Mouse (Mus musculus) ES-Bruce4 (cell line): Measurements from ENCODE around the gene Maml3. TPM values are rescaled to one million over a fixed set of nuclear protein-coding genes. Genes with fewer than 3 reads are reported as not detected.

ENCODE experiments used
- H3K27ac ChIP-seq: 2 replicates; pipeline ENCODE4 v1.5.1; 2012; ENCODE audit warnings: low read length, inconsistent platforms; ENCODE audit not compliant: insufficient read depth
- H3K27me3 ChIP-seq: 2 replicates; pipeline ENCODE4 v1.6.1; 2012; ENCODE audit warnings: mild to moderate bottlenecking, low read length, inconsistent platforms; ENCODE audit not compliant: control insufficient read depth, poor library complexity, insufficient read depth, severe bottlenecking
- H3K36me3 ChIP-seq: 2 replicates; pipeline ENCODE4 v1.6.1; 2012; ENCODE audit warnings: inconsistent platforms, mild to moderate bottlenecking, low read length, moderate library complexity; ENCODE audit not compliant: control insufficient read depth, poor library complexity, insufficient read depth, severe bottlenecking
- H3K4me1 ChIP-seq: one replicate; pipeline ENCODE4 v1.8.1; 2011; ENCODE audit warnings: low read length; ENCODE audit not compliant: control insufficient read depth, insufficient read depth
- H3K4me3 ChIP-seq: 2 replicates; pipeline ENCODE4 v1.5.1; 2011; ENCODE audit warnings: low read depth, mild to moderate bottlenecking, low read length
- H3K9ac ChIP-seq: 2 replicates; pipeline ENCODE4 v1.6.1; 2012; ENCODE audit warnings: low read depth, mild to moderate bottlenecking, inconsistent platforms; ENCODE audit not compliant: poor library complexity, severe bottlenecking
- H3K9me3 ChIP-seq: replicated peaks from 2 replicates; pipeline ENCODE4 v1.6.1; 2012; ENCODE audit warnings: mild to moderate bottlenecking, low read length, inconsistent platforms; ENCODE audit not compliant: control insufficient read depth, poor library complexity, insufficient read depth, severe bottlenecking
- CTCF ChIP-seq: IDR thresholded peaks from one replicate; pipeline ENCODE4 v1.8.1; 2011; ENCODE audit warnings: low read depth, low read length
- EP300 ChIP-seq: IDR thresholded peaks from 2 replicates; pipeline ENCODE4 v1.6.1; 2011; ENCODE audit warnings: low read depth, low read length; ENCODE audit not compliant: insufficient read depth
- POLR2A ChIP-seq: IDR thresholded peaks from one replicate; pipeline ENCODE4 v1.8.1; 2011; ENCODE audit warnings: low read length; ENCODE audit not compliant: insufficient read depth
- polyA plus RNA-seq: library from polyadenylated mRNA; stranded (reverse); fragments of >200 nt; gene quantifications from 2 replicates; pipeline ENCODE4 v1.2.4, GENCODE M21; 2011; ENCODE audit warnings: low read depth; ENCODE audit not compliant: missing spikeins, insufficient read depth, insufficient read length

Maml3 gene
- polyA plus RNA-seq, 1 experiment: 5.7 TPM

DNA sequence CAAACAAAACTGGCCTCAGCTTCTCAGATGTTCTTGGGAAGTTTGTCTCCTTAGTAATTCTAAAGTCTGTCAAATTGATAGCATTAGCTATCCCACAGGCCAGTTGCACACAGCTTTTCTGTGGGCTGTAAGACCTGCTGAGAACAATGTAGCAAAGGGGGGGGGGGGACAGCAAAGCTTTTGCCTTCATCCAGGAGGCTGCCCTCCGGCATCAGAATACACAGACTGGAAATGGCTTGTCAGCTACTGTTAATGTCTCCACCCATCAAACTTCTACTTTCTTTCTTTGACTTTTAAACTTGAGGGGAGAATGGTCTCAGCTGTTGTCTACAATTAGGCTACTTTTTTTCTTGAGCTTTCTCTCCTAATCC is 396.5 kb downstream of the Maml3 start:
- no peak for TF ChIP-seq CTCF
- no peak overlapping the region for H3K4me3 ChIP-seq
- no peaks in the 10 kb centered on the region for H3K9me3 ChIP-seq
- H3K27ac ChIP-seq: no peak overlapping the region
- no peaks in the 10 kb centered on the region for H3K27me3 ChIP-seq
- H3K9ac ChIP-seq: no peak overlapping the region
- H3K4me1 ChIP-seq: no peaks in the 10 kb centered on the region
- H3K36me3 ChIP-seq: no peaks in the 10 kb centered on the region

DNA sequence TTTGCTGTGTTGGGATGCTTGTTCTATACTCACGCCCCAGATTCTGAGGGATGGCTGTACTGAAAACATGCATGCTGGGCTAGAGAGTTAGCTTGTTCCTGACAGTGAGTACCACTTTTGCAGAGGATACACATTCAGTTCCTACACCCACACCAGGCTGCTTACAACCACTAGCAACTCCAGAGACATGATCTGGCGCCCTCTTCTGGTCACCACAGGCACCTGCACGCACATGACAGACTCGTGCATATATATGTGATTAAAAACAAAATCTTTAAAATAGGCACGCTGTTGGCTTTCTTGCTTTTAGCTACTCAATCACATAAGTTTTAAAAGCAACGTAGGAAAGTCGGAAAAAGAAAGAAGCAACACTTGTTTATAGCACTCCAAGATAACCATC is 399.7 kb downstream of the Maml3 start:
- no peaks in the 10 kb centered on the region for H3K4me1 ChIP-seq

DNA sequence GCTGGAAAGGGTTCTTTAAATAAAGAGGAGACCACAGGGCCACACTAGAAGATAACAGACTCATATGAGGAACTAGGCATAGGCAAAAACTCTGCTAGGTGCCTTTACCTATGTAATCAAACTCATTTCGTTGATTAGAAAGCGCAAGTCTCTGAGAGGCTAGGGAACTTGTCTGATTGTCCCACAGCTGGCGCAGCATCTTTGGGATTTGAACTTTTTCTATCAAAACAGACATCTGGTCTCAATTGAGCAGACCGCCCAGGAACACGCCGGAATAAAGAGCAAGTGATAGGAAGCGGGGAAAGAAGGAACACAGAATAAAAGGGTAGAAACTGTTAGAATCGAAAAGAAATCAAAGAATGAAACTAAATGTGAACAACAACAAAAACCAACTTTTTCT is 401.4 kb downstream of the Maml3 start:
- H3K27ac ChIP-seq: no peak overlapping the region
- H3K36me3 ChIP-seq: no peaks in the 10 kb centered on the region
- no peak overlapping the region for H3K9ac ChIP-seq
- no peak for TF ChIP-seq EP300
- no peak for TF ChIP-seq POLR2A
- TF ChIP-seq CTCF: no peak
- no peaks in the 10 kb centered on the region for H3K9me3 ChIP-seq
- no peak overlapping the region for H3K4me3 ChIP-seq
- H3K4me1 ChIP-seq: no peaks in the 10 kb centered on the region
- no peaks in the 10 kb centered on the region; the same call in 1 of the 2 replicates for H3K27me3 ChIP-seq

More for the DNA sequence above, 399.7 kb downstream of the Maml3 start:
- Histone ChIP-seq H3K9ac (no peak overlapping the region), H3K9me3 (no peaks in the 10 kb centered on the region), H3K27me3 (no peaks in the 10 kb centered on the region), H3K4me3 (no peak overlapping the region), H3K27ac (no peak overlapping the region), H3K36me3 (no peaks in the 10 kb centered on the region)
- TF ChIP-seq POLR2A: no peak
- peak; percentile 82 for TF ChIP-seq CTCF

DNA sequence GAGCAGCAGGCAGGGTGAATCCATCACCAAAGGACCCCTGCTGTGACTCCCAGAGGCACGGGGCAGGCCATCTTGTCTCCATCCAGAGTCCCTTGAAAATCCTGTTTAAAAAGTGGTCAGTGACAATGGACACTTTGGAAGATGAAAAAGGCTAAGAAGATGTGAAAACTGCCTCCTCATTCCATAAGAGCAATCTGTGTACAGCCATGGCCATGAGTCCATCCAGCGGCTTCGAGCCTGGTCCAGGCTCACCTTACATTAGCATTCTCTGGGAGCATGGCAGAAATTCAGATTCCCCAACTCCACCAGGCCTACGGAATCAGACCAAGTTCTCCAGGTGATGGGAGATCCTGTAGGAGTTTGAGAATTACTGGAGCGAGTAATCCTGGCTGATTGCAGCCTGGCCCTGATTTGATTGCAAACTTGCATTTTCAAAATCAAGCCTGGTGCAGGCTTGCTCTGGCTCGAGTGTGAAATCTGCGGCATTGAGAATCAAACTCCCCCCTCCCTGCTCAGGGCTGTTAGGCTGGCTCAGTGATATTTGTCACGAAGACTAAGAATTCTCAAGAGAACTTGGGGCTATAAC is 402.1 kb downstream of the Maml3 start:
- Histone ChIP-seq H3K27me3 (no peaks in the 10 kb centered on the region; the same call in 1 of the 2 replicates), H3K9ac (no peak overlapping the region), H3K9me3 (no peaks in the 10 kb centered on the region), H3K4me3 (no peak overlapping the region), H3K27ac (no peak overlapping the region), H3K4me1 (no peaks in the 10 kb centered on the region), H3K36me3 (no peaks in the 10 kb centered on the region)
- TF ChIP-seq EP300 (no peak), POLR2A (no peak), CTCF (no peak)

DNA sequence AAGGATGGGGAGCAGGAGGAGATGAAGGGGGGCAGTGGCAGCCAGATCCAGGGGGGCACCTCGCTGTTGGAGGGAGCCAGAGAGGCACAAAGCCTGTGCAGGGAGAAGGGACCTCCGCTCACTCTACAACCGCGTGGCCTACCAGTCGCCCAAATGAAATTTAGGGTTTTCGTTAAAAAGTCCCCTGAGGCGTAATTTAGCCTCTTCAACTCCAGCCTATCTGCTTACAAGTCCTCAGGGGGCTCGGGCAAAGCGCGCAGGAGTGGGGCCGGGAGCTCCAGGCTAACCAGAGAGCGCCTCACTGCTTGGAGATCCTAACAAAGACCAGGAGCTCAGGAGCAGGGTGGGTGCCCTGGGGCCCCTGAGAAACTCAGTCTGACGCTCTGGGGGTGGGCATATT is 402.9 kb downstream of the Maml3 start:
- H3K4me3 ChIP-seq: no peak overlapping the region
- H3K27ac ChIP-seq: no peak overlapping the region
- H3K9ac ChIP-seq: no peak overlapping the region

DNA sequence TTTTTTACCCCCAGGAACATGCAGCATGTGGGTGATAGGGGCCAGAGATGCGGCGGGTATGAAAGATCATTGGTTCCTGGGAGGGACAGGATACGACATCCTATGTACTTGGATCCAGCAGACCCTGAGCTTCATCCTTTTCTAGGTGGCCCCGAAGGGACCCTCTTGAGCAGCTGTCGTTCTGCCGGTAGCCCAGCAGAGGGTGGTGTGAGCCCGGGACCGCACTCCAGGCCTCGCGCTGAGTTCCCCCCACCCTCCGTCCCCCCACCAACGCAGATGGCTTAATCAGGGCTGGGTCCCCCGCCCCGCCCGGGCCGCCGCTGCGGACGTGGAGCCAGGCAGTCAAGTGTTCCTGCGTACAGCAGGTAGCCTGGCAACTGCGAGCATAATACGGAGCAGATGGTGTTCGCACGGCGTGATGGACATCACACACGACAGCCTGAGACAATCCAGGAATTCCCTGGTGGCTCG is 403.6 kb downstream of the Maml3 start:
- H3K36me3 ChIP-seq: no peaks in the 10 kb centered on the region
- H3K4me1 ChIP-seq: no peaks in the 10 kb centered on the region
- H3K27me3 ChIP-seq: no peaks in the 10 kb centered on the region; the same call in 1 of the 2 replicates
- no peak overlapping the region for H3K27ac ChIP-seq
- no peaks in the 10 kb centered on the region for H3K9me3 ChIP-seq
- no peak for TF ChIP-seq POLR2A
- TF ChIP-seq CTCF: peak; percentile 67
- no peak overlapping the region for H3K9ac ChIP-seq
- H3K4me3 ChIP-seq: peak overlapping the region; percentile 30

More for the DNA sequence above, 402.9 kb downstream of the Maml3 start:
- Histone ChIP-seq H3K9me3 (no peaks in the 10 kb centered on the region), H3K4me1 (no peaks in the 10 kb centered on the region), H3K27me3 (no peaks in the 10 kb centered on the region; the same call in 1 of the 2 replicates), H3K36me3 (no peaks in the 10 kb centered on the region)
- no peak for TF ChIP-seq POLR2A
- TF ChIP-seq EP300: no peak
- TF ChIP-seq CTCF: no peak
